Mouse (Mus musculus): ENCODE results near the gene Qrsl1. TPM values are rescaled to one million over a fixed set of nuclear protein-coding genes. Genes with fewer than 3 reads are reported as not detected.
"Not testable (repeated sequence)": the region's sequence is repeated elsewhere in the genome, so short reads cannot be mapped to it uniquely, and the experiment has no call there.

Gene Qrsl1
- 22.0 and 22.6 TPM in 2 replicates for polyA plus RNA-seq (2016; fragmentation: Nextera tagmentation; extraction: Ambion mirVana)

- Histone ChIP-seq H3K4me3 (peak within 1 kb of the TSS; percentile 82), H3K4me1 (peaks cover 4% of the 10 kb centered on the region; the same call in 1 of the 2 replicates), H3K4me2 (replicated peaks) (peak within 1 kb of the TSS; percentile 76), H3K9ac (peak within 1 kb of the TSS; percentile 69), H3K36me3 (peaks cover 6% of the 10 kb centered on the region; the same call in 1 of the 2 replicates), H3K27ac (peak within 1 kb of the TSS; percentile 59; the same call in 1 of the 2 replicates), H3K27me3 (replicated peaks) (no peaks in the 10 kb centered on the region), H3K9me3 (no peaks in the 10 kb centered on the region)
- WGBS: under 1% methylated on average over 40 of the region's 40 CpGs
- peak; percentile 99 for ATAC-seq (ENCODE audit: low FRiP score, low read depth)
Observed at GRCm38 (mm10) chr10:43901578-43902194, at the start of gene Qrsl1, which contains the start of gene Rtn4ip1. Qrsl1 (minus strand) TSS chr10:43901745. Rtn4ip1 (plus strand) TSS chr10:43901807.

GRCm38 (mm10) chr10:43945435-43945834 is 43.9 kb upstream of the Qrsl1 start:
- 78% methylated on average over 4 of the region's 4 CpGs for WGBS

GRCm38 (mm10) chr10:43943736-43944135 is 42.2 kb upstream of the Qrsl1 start:
- H3K36me3 ChIP-seq: peaks cover 7% of the 10 kb centered on the region
- WGBS: 45% methylated on average over 4 of the region's 4 CpGs
- H3K27me3 ChIP-seq (replicated peaks): no peaks in the 10 kb centered on the region
- ATAC-seq (ENCODE audit: low FRiP score, low read depth): no peak
- no peak overlapping the region for H3K4me3 ChIP-seq
- H3K9ac ChIP-seq: no peak overlapping the region
- no peak overlapping the region for H3K4me2 ChIP-seq (replicated peaks)
- no peaks in the 10 kb centered on the region for H3K9me3 ChIP-seq
- no peak overlapping the region for H3K27ac ChIP-seq
- no peaks in the 10 kb centered on the region for H3K4me1 ChIP-seq

More at GRCm38 (mm10) chr10:43945435-43945834, 43.9 kb upstream of the Qrsl1 start:
- Histone ChIP-seq H3K9ac (no peak overlapping the region), H3K27ac (no peak overlapping the region), H3K9me3 (no peaks in the 10 kb centered on the region), H3K4me3 (no peak overlapping the region), H3K27me3 (replicated peaks) (no peaks in the 10 kb centered on the region), H3K4me2 (replicated peaks) (no peak overlapping the region), H3K36me3 (peaks cover 7% of the 10 kb centered on the region), H3K4me1 (no peaks in the 10 kb centered on the region)
- no peak for ATAC-seq (ENCODE audit: low FRiP score, low read depth)

- H3K4me2 ChIP-seq (replicated peaks): no peak overlapping the region
- H3K27ac ChIP-seq: no peak overlapping the region
- no peak for ATAC-seq (ENCODE audit: low FRiP score, low read depth)
- H3K4me1 ChIP-seq: no peaks in the 10 kb centered on the region
- no peak overlapping the region for H3K9ac ChIP-seq
- H3K9me3 ChIP-seq: no peaks in the 10 kb centered on the region
- no peak overlapping the region for H3K4me3 ChIP-seq
- no peaks in the 10 kb centered on the region for H3K27me3 ChIP-seq (replicated peaks)
- no peaks in the 10 kb centered on the region; the same call in none of the 2 replicates for H3K36me3 ChIP-seq
- 82% methylated on average over 6 of the region's 6 CpGs for WGBS
Observed at GRCm38 (mm10) chr10:43939136-43939662, 37.7 kb upstream of the Qrsl1 start.

- peaks cover 29% of the 10 kb centered on the region; the same call in 1 of the 2 replicates for H3K36me3 ChIP-seq
- no peaks in the 10 kb centered on the region for H3K27me3 ChIP-seq (replicated peaks)
- no peak overlapping the region for H3K9ac ChIP-seq
- H3K4me3 ChIP-seq: no peak overlapping the region
- ATAC-seq (ENCODE audit: low FRiP score, low read depth): no peak
- no peaks in the 10 kb centered on the region for H3K9me3 ChIP-seq
- H3K27ac ChIP-seq: no peak overlapping the region
- H3K4me1 ChIP-seq: no peaks in the 10 kb centered on the region
- H3K4me2 ChIP-seq (replicated peaks): no peak overlapping the region
- WGBS: 73% methylated on average over 5 of the region's 5 CpGs
Observed at GRCm38 (mm10) chr10:43928596-43928995, 27.1 kb upstream of the Qrsl1 start.

GRCm38 (mm10) chr10:43927736-43928135 is 26.2 kb upstream of the Qrsl1 start:
- no peak for ATAC-seq (ENCODE audit: low FRiP score, low read depth)
- no peak overlapping the region for H3K4me3 ChIP-seq
- no peak overlapping the region for H3K4me2 ChIP-seq (replicated peaks)
- no peaks in the 10 kb centered on the region for H3K4me1 ChIP-seq
- H3K27me3 ChIP-seq (replicated peaks): no peaks in the 10 kb centered on the region
- no peak overlapping the region for H3K27ac ChIP-seq
- H3K36me3 ChIP-seq: peaks cover 23% of the 10 kb centered on the region; the same call in 1 of the 2 replicates
- 85% methylated on average over 8 of the region's 8 CpGs for WGBS
- no peak overlapping the region for H3K9ac ChIP-seq
- H3K9me3 ChIP-seq: no peaks in the 10 kb centered on the region

DNA sequence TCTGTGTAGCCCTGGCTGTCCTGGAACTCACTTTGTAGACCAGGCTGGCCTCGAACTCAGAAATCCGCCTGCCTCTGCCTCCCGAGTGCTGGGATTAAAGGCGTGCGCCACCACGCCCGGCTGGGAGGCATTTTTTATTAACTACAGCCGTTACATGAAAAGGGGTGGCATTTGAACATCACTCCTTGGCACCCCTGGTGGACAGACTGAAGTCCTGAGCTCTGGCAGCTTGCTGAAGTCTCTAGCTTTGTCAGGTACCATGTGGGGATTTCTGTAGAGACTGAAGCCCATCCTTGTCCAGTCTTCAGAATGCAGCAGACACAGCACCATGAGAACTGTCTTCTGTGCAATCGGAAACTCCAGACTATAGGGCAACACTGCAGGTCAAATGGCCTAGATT is 24.2 kb upstream of the Qrsl1 start:
- not testable (repeated sequence) for H3K4me1 ChIP-seq; H3K27me3 ChIP-seq (replicated peaks); ATAC-seq (ENCODE audit: low FRiP score, low read depth); H3K27ac ChIP-seq; H3K9ac ChIP-seq; H3K4me3 ChIP-seq; H3K9me3 ChIP-seq; H3K4me2 ChIP-seq (replicated peaks)
- WGBS: 95% methylated on average over 9 of the region's 9 CpGs
- H3K36me3 ChIP-seq: peaks cover 22% of the 10 kb centered on the region; the same call in 1 of the 2 replicates

DNA sequence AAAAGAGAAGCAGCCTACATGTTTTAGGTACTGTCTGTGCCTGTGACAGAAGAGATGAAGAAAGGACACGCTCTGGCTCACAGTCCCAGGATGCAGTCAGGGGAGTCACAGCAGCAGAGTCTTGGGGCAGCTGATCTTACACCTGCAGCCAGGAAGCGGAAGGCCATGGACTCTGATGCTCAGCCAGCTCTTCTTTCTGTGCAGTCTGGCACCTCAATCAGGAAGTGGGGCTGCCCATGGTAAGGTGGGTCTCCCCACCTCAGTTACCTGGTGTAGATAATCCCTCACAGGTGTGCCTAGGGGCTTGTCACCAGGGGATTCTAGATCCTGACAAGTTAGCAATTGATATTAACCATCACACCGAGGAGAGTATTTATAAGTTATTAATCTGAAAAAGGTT is 21.6 kb upstream of the Qrsl1 start:
- Histone ChIP-seq H3K27ac (no peak overlapping the region), H3K4me1 (no peaks in the 10 kb centered on the region), H3K27me3 (replicated peaks) (no peaks in the 10 kb centered on the region), H3K4me3 (no peak overlapping the region), H3K9ac (no peak overlapping the region), H3K4me2 (replicated peaks) (no peak overlapping the region), H3K9me3 (no peaks in the 10 kb centered on the region), H3K36me3 (peaks cover 8% of the 10 kb centered on the region; the same call in 1 of the 2 replicates)
- ATAC-seq (ENCODE audit: low FRiP score, low read depth): no peak
- WGBS: 97% methylated on average over 3 of the region's 3 CpGs

- Histone ChIP-seq H3K27me3 (replicated peaks) (no peaks in the 10 kb centered on the region), H3K4me1 (no peaks in the 10 kb centered on the region), H3K9ac (no peak overlapping the region), H3K9me3 (no peaks in the 10 kb centered on the region), H3K27ac (no peak overlapping the region), H3K4me3 (no peak overlapping the region), H3K36me3 (peaks cover 5% of the 10 kb centered on the region; the same call in 1 of the 2 replicates), H3K4me2 (replicated peaks) (no peak overlapping the region)
- ATAC-seq (ENCODE audit: low FRiP score, low read depth): 0 out of 2 replicates have a peak, but pooled peaks have one; percentile 25
- 44% methylated on average over 17 of the region's 17 CpGs for WGBS
Observed at GRCm38 (mm10) chr10:43918696-43919608, 17.4 kb upstream of the Qrsl1 start.

DNA sequence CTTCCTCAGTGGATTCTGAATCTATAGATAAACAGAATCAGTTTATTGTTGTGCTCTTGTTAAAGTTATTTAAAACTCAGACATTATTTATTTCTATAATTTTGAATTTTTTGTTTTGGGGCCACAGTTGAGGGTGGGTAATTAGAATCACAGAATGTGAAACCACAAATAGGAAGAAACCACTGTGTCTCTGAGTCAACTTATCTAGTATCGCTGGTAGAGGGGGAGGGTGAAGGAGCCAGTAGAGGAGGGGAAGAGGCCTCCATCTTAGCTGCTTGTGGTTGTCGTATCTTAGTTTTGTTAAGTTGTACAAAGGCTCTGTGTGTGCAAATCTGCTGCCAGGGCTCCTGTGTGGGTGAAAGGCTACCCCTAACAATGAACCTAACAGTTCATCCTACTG is 15.2 kb upstream of the Qrsl1 start:
- no peak overlapping the region for H3K27ac ChIP-seq
- no peaks in the 10 kb centered on the region for H3K4me1 ChIP-seq
- H3K27me3 ChIP-seq (replicated peaks): no peaks in the 10 kb centered on the region
- no peak overlapping the region for H3K4me3 ChIP-seq
- H3K4me2 ChIP-seq (replicated peaks): no peak overlapping the region
- H3K9me3 ChIP-seq: no peaks in the 10 kb centered on the region
- H3K9ac ChIP-seq: no peak overlapping the region
- WGBS: 92% methylated on average over 2 of the region's 2 CpGs
- H3K36me3 ChIP-seq: no peaks in the 10 kb centered on the region
- no peak for ATAC-seq (ENCODE audit: low FRiP score, low read depth)

DNA sequence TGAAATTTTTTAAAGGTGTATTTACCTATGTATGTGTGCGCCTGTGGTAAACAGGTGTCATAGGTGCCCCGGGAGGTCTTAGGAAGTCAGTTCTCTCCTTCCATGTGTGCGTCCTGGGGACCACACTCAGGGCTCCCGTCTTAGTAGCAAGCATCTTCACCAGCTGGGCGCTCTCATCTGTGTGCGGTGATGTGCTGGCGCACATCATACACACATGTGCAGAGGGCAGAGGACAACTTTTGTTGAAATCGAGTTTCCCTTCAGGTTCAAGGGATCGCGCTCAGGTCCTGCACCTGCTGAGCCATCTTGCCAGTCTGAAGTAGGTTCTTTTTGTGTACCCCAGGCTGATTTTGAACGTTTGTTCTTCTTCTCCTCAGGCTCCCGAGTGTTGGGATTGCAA is 14.6 kb upstream of the Qrsl1 start:
- ATAC-seq (ENCODE audit: low FRiP score, low read depth): no peak
- no peaks in the 10 kb centered on the region for H3K27me3 ChIP-seq (replicated peaks)
- no peak overlapping the region for H3K4me2 ChIP-seq (replicated peaks)
- no peak overlapping the region for H3K27ac ChIP-seq
- H3K9me3 ChIP-seq: no peaks in the 10 kb centered on the region
- peaks cover 2% of the 10 kb centered on the region; the same call in 1 of the 2 replicates for H3K36me3 ChIP-seq
- H3K4me1 ChIP-seq: no peaks in the 10 kb centered on the region
- no peak overlapping the region for H3K9ac ChIP-seq
- 85% methylated on average over 12 of the region's 12 CpGs for WGBS
- no peak overlapping the region for H3K4me3 ChIP-seq

- Histone ChIP-seq H3K4me1 (no peaks in the 10 kb centered on the region), H3K36me3 (peaks cover 15% of the 10 kb centered on the region; the same call in 1 of the 2 replicates), H3K27ac (no peak overlapping the region), H3K4me3 (no peak overlapping the region), H3K27me3 (replicated peaks) (no peaks in the 10 kb centered on the region), H3K4me2 (replicated peaks) (no peak overlapping the region), H3K9me3 (no peaks in the 10 kb centered on the region), H3K9ac (no peak overlapping the region)
- ATAC-seq (ENCODE audit: low FRiP score, low read depth): no peak
- 86% methylated on average over 3 of the region's 3 CpGs for WGBS
Observed at GRCm38 (mm10) chr10:43912236-43912635, 10.7 kb upstream of the Qrsl1 start.

Data from neural tube, embryonic 12.5 days (tissue).